Mouse (Mus musculus) gastrocnemius, postnatal 10 days (tissue): ENCODE data around the gene Cd300ld3. TPM values are rescaled to one million over a fixed set of nuclear protein-coding genes. Genes with fewer than 3 reads are reported as not detected.
"Not testable (repeated sequence)": the region's sequence is repeated elsewhere in the genome, so short reads cannot be mapped to it uniquely, and the experiment has no call there.

Experiments used
- DNase-seq: peaks from one replicate; pipeline ENCODE4 v3.0.0; 2021; ENCODE audit warnings: mixed read lengths
- total RNA-seq, 2 experiments: library from RNA; stranded (reverse); gene quantifications; 2 replicates each; pipeline ENCODE4 v1.2.3; 2021

Gene Cd300ld3
- total RNA-seq, 2 experiments from 2014 or later, result 2.4 to 3.7 TPM

DNA sequence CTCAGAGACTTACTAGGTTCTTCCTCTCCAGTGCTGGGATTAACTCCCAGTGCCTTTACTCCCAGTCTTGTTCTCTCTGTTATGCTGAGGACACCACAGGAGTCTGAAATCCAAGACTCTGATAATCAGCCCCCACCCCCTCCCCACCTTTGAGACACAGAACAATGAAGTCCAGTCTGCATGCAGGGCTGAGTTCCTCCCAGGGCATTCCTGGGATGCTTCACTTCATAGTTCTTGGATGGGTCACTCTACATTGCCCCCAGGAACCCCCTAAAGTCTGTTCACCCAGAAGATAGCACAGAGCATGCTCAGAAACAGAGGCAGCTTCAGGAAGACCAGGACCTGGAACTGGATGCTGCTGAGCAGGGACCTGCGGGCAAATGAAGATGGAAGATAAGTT lies 4.8 kb upstream of the Cd300ld3 start:
- no peak for DNase-seq

DNA sequence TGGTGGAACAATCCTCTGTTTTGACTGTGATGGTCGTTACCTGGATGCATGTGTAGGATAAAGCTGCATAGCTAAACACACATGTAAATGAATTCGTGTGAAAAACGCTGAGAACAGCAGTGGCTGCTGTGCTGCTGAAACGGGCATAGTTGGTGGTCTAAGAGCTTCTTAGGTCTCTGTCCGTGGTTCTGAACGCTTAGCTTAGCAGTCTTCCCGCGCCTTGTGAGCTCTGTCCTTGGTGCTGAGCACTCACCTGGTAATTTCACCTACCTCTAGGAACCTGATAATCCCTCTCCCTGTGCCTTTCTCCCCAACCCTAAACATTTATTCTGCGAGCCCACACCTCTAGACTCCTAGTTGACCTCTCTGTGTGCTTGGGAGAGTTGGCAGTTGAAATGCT lies 4.0 kb upstream of the Cd300ld3 start:
- no peak for DNase-seq

DNA sequence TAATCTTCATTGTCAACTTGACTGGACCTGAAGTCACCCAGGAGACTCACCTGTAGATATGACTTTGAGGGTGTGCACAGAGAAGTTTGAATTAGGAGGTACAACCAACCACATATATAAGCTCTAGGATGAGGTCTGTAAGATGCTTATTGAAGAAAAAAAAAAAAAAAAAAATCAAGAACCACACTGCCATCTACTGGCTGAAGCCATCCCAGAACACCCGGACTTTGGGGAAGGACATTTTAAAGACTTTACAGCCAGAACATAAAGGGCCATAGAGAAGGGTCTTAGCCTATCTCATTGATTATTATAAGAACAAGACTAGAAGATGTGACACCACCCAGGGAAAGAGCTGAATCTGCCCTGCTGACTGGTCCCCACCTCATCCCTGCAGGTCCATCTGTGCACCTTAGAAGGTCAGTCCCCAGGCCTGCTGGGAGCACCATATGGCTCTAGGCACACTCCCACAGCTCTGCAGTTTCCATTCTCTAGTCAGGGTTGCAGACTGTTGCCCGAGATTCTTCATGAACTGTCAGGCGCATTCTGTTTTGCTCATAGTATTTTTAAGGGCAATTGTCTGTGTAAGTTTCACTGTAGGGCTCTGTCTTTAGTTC lies 1.2 kb upstream of the Cd300ld3 start:
- DNase-seq, result no peak

DNA sequence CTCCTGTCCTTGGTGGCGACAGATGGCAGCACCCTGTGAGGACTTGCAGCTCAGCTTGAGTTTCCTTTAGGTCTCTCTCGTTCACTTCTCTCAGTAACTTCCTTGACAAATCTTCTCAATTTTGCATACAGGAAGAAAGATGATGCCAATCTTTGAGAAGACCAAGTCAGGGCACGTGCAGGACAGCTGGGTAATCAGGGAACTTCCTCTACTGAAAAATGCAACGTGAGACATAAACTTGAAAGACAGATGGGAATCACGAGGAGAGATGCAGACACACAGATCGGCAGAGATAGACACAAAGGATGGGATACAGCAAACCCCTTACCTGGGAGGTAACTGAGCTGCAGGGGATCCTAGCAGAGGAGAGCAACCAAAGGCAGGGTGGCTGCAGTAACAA lies 10.5 kb downstream of the Cd300ld3 start, which contains the start of gene Cd300ld5:
Cd300ld5 (minus strand) TSS at position 101 of the 400 bp plus-strand sequence.
- DNase-seq, result not testable (repeated sequence)

DNA sequence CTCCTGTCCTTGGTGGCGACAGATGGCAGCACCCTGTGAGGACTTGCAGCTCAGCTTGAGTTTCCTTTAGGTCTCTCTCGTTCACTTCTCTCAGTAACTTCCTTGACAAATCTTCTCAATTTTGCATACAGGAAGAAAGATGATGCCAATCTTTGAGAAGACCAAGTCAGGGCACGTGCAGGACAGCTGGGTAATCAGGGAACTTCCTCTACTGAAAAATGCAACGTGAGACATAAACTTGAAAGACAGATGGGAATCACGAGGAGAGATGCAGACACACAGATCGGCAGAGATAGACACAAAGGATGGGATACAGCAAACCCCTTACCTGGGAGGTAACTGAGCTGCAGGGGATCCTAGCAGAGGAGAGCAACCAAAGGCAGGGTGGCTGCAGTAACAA lies 21.3 kb downstream of the Cd300ld3 start, which contains the start of gene Cd300ld4:
Cd300ld4 (minus strand) TSS at position 101 of the 400 bp plus-strand sequence.
- DNase-seq, result not testable (repeated sequence)

DNA sequence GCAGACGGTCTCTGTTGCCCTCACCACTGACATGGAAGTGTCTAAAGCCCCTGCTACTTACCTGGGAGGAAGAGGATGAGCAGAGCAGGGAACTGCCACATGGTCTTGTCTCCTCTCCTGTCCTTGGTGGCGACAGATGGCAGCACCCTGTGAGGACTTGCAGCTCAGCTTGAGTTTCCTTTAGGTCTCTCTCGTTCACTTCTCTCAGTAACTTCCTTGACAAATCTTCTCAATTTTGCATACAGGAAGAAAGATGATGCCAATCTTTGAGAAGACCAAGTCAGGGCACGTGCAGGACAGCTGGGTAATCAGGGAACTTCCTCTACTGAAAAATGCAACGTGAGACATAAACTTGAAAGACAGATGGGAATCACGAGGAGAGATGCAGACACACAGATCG lies 32.1 kb downstream of the Cd300ld3 start, which contains the start of gene Cd300ld2:
Cd300ld2 (minus strand) TSS at position 101 of the 400 bp plus-strand sequence.
- DNase-seq, result not testable (repeated sequence)

DNA sequence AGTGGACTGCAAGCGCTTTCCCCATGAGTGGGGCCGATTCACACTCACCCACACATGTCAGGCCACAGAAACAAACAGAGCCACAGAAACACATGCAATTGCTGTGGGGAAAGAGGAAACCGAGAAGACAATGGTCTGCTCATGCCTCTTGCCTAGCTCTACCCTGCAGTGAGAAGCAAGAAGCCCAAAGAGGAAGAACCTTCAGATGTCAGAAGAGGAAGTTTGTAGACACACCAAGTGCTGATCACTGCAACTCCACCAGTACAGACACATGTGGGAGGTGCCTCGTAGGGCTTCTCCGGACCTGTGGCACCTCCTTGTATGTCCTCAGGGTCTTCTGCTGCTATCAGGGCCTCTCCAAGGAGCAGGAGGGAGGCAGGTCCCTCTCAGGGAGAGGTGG lies 44.1 kb downstream of the Cd300ld3 start:
- no peak for DNase-seq

DNA sequence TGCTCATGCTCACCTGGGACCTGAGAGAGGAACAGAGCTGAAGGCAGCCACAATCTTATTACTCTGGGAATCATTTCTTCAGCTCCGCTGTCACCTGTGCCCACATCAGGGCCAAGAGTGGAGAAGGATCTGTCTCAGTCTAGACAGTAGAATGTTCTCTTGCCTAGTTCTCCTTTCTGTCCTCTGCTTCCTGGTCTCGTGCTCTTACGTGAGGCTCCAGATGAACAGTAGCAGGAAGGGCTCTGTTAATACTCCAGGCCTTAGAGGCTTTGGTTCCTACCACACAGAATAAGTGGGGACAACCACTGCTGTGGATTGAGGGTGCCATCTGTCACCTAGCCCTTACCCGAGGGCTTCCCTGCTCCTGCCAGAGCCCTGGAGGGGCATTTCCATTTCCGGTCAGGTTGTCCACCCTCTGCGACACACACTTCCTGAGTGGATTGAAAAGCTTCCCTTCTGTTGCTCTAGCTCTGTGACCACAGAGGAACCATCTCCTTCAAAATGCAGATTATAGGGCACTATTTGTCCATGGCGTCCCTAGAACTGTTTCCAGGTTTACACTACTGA lies 46.7 kb downstream of the Cd300ld3 start, which contains the start of gene Cd300c2:
Cd300c2 (minus strand) TSS at position 407 of the 567 bp plus-strand sequence.
- DNase-seq, result no peak

Other genes starting within 250 kb of the Cd300ld3 start
- gene Gpr142, start 249.5 kb downstream of the Cd300ld3 start, total RNA-seq, result not detected
- 10 to 100 TPM; 58.5 to 63.6 TPM for gene Gprc5c, start 197.3 kb downstream of the Cd300ld3 start, total RNA-seq
- gene Cd300a, start 158.4 kb downstream of the Cd300ld3 start, total RNA-seq, result 1 to 10 TPM; 1.1 to 1.2 TPM
- gene Cd300lb, start 114.0 kb downstream of the Cd300ld3 start, total RNA-seq, result under 1 TPM; 0.35 to 0.47 TPM
- gene Cd300c, start 79.3 kb downstream of the Cd300ld3 start, total RNA-seq, result not detected
- gene Cd300ld, start 58.5 kb downstream of the Cd300ld3 start, total RNA-seq, result under 1 TPM; 0.34 to 0.47 TPM
- gene Cd300c2, start 46.5 kb downstream of the Cd300ld3 start, total RNA-seq, result 1 to 10 TPM in 1 of 2 experiments, under 1 TPM in 1; 0.96 to 1.4 TPM
- under 1 TPM in 1 of 2 experiments, not detected in 1; 0.56 TPM for gene Cd300ld2, start 32.2 kb downstream of the Cd300ld3 start, total RNA-seq
- under 1 TPM in 1 of 2 experiments, not detected in 1; 0.43 TPM for gene Cd300ld4, start 21.4 kb downstream of the Cd300ld3 start, total RNA-seq
- gene Cd300ld5, start 10.6 kb downstream of the Cd300ld3 start, total RNA-seq, result 1 to 10 TPM; 1.4 to 4.7 TPM
- not detected for gene Cd300e, start 13.8 kb upstream of the Cd300ld3 start, total RNA-seq
- gene Rab37, start 43.0 kb upstream of the Cd300ld3 start, total RNA-seq, result under 1 TPM; 0.21 to 0.77 TPM
- under 1 TPM in 1 of 2 experiments, not detected in 1; 0.34 TPM for gene Cd300lf, start 85.6 kb upstream of the Cd300ld3 start, total RNA-seq
- gene Slc9a3r1, start 114.9 kb upstream of the Cd300ld3 start, total RNA-seq, result 1 to 10 TPM; 6.5 to 8.3 TPM
- 1 to 10 TPM; 3.9 to 6.4 TPM for gene Tmem104, start 139.1 kb upstream of the Cd300ld3 start, total RNA-seq
- 10 to 100 TPM; 13.7 to 14.8 TPM for gene Nat9, start 139.4 kb upstream of the Cd300ld3 start, total RNA-seq
- gene Grin2c, start 218.8 kb upstream of the Cd300ld3 start, total RNA-seq, result under 1 TPM; 0.05 to 0.16 TPM
- gene Fdxr, start 228.6 kb upstream of the Cd300ld3 start, total RNA-seq, result 1 to 10 TPM; 5.0 to 5.7 TPM
- gene Fads6, start 249.3 kb upstream of the Cd300ld3 start, total RNA-seq, result 1 to 10 TPM in 1 of 2 experiments, under 1 TPM in 1; 0.86 to 1.1 TPM